Mouse (Mus musculus): ENCODE measurements around the gene Abl1. TPM values are rescaled to one million over a fixed set of nuclear protein-coding genes. Genes with fewer than 3 reads are reported as not detected.

The Abl1 gene
- total and polyA plus RNA-seq, 3 experiments: 9.8 to 22.4 (median 15.2) TPM

GRCm38 (mm10) chr2:31788227-31788626 is 100.1 kb downstream of the Abl1 start:
- in situ Hi-C loops (cut with MboI; ENCODE audit: low pct_ligation_motif_present, low pct_unique_long_range_greater_than_20kb, low sequenced_read_pairs): loop anchor here (5.0 to 25.0 kb wide), 3 partner anchors 63 to 301 kb away; partner anchors contain the start of gene Abl1
- dilution Hi-C loops (cut with MboI; ENCODE audit: extremely low pct_ligation_motif_present, extremely low pct_unique_long_range_greater_than_20kb, low sequenced_read_pairs): no loop called here

GRCm38 (mm10) chr2:31789215-31789614 is 101.0 kb downstream of the Abl1 start:
- no peaks in the 10 kb centered on the region for H3K27me3 ChIP-seq (replicated peaks)
- dilution Hi-C loops (cut with MboI; ENCODE audit: extremely low pct_ligation_motif_present, extremely low pct_unique_long_range_greater_than_20kb, low sequenced_read_pairs) (no loop called here), in situ Hi-C loops (cut with MboI; ENCODE audit: low pct_ligation_motif_present, low pct_unique_long_range_greater_than_20kb, low sequenced_read_pairs) (loop anchor here (5.0 to 25.0 kb wide), 3 partner anchors 64 to 302 kb away; partner anchors contain the start of gene Abl1)
- no peaks in the 10 kb centered on the region for H3K79me2 ChIP-seq (replicated peaks; ENCODE audit: control insufficient read depth, extremely low read depth, insufficient read depth, poor library complexity, severe bottlenecking)
- H3K4me3 ChIP-seq (replicated peaks in 1 of 3; ENCODE audit: low read depth in 2 of 3, low read length in 2 of 3, poor library complexity in 1 of 3): no peak overlapping the region
- no peaks in the 10 kb centered on the region for H3K9me3 ChIP-seq (replicated peaks; ENCODE audit: low read length)
- H3K27ac ChIP-seq (ENCODE audit: insufficient read depth, low read depth): no peak overlapping the region
- H3K4me2 ChIP-seq (ENCODE audit: insufficient read depth, low read depth, poor library complexity, severe bottlenecking): no peak overlapping the region
- peaks cover 41 to 91% of the 10 kb centered on the region in 2 experiments for H3K36me3 ChIP-seq (replicated peaks in 1 of 2; ENCODE audit: control insufficient read depth in 1 of 2, insufficient read depth in 1 of 2, low read length in 1 of 2)
- peaks cover 0 to 10% of the 10 kb centered on the region in 2 experiments; a peak in 2 of 4 replicates for H3K4me1 ChIP-seq (ENCODE audit: control insufficient read depth in 1 of 2, insufficient read depth in 2 of 2)
- H3K9ac ChIP-seq (ENCODE audit: insufficient read depth, low read depth): no peak overlapping the region
- TF ChIP-seq POLR2AphosphoS2 (IDR thresholded peaks at IDR 0.05; ENCODE audit: low read depth, low read length) (no peak), CHD1 (IDR thresholded peaks at IDR 0.05; ENCODE audit: low read depth, low read length) (no peak), MAZ (IDR thresholded peaks at IDR 0.05; ENCODE audit: low read depth, low read length) (no peak), SMC3 (IDR thresholded peaks at IDR 0.05; ENCODE audit: low read depth, low read length) (no peak), PAX5 (IDR thresholded peaks at IDR 0.05; ENCODE audit: low read length) (no peak), RCOR1 (conservative IDR thresholded peaks at IDR 0.05; ENCODE audit: low read depth, low read length) (no peak), ELF1 (IDR thresholded peaks at IDR 0.05; ENCODE audit: low read depth, low read length) (no peak), EP300 (IDR thresholded peaks at IDR 0.05; ENCODE audit: low read length) (no peak), MEF2A (IDR thresholded peaks at IDR 0.05; ENCODE audit: borderline replicate concordance, low read depth, low read length) (no peak), USF2 (conservative IDR thresholded peaks at IDR 0.05; ENCODE audit: low read depth, low read length) (no peak), TBP (conservative IDR thresholded peaks at IDR 0.05; ENCODE audit: low read depth, low read length) (no peak), NELFE (IDR thresholded peaks at IDR 0.05; ENCODE audit: low read depth, low read length) (no peak), E2F4 (IDR thresholded peaks at IDR 0.05; ENCODE audit: insufficient replicate concordance, low read depth, low read length) (no peak)
- no peak for DNase-seq (ENCODE audit: extremely low read depth)

More at GRCm38 (mm10) chr2:31788227-31788626, 100.1 kb downstream of the Abl1 start:
- Histone ChIP-seq H3K9ac (ENCODE audit: insufficient read depth, low read depth) (no peak overlapping the region), H3K9me3 (replicated peaks; ENCODE audit: low read length) (no peaks in the 10 kb centered on the region), H3K4me3 (replicated peaks in 1 of 3; ENCODE audit: low read depth in 2 of 3, low read length in 2 of 3, poor library complexity in 1 of 3) (no peak overlapping the region), H3K4me1 (ENCODE audit: control insufficient read depth in 1 of 2, insufficient read depth in 2 of 2) (peaks cover 0 to 10% of the 10 kb centered on the region in 2 experiments; a peak in 2 of 4 replicates), H3K27me3 (replicated peaks) (no peaks in the 10 kb centered on the region), H3K27ac (ENCODE audit: insufficient read depth, low read depth) (no peak overlapping the region), H3K4me2 (ENCODE audit: insufficient read depth, low read depth, poor library complexity, severe bottlenecking) (no peak overlapping the region), H3K36me3 (replicated peaks in 1 of 2; ENCODE audit: control insufficient read depth in 1 of 2, insufficient read depth in 1 of 2, low read length in 1 of 2) (peaks cover 40 to 91% of the 10 kb centered on the region in 2 experiments), H3K79me2 (replicated peaks; ENCODE audit: control insufficient read depth, extremely low read depth, insufficient read depth, poor library complexity, severe bottlenecking) (no peaks in the 10 kb centered on the region)
- DNase-seq (ENCODE audit: extremely low read depth): no peak
- TF ChIP-seq CTCF (conservative IDR thresholded peaks at IDR 0.05 in 1 of 2, IDR thresholded peaks at IDR 0.05 in 1 of 2; ENCODE audit: low read depth in 2 of 2, low read length in 2 of 2) (peak in 1 of 2 experiments; percentile 38; a peak in 2 of 4 replicates), MAZ (IDR thresholded peaks at IDR 0.05; ENCODE audit: low read depth, low read length) (no peak), ELF1 (IDR thresholded peaks at IDR 0.05; ENCODE audit: low read depth, low read length) (no peak), NRF1 (IDR thresholded peaks at IDR 0.05; ENCODE audit: low read depth, low read length) (no peak), GABPA (IDR thresholded peaks at IDR 0.05; ENCODE audit: insufficient replicate concordance, low read depth, low read length) (no peak), EP300 (IDR thresholded peaks at IDR 0.05; ENCODE audit: low read length) (no peak), MXI1 (IDR thresholded peaks at IDR 0.05; ENCODE audit: low read depth, low read length) (no peak), ZNF384 (IDR thresholded peaks at IDR 0.05; ENCODE audit: low read depth, low read length) (no peak), UBTF (IDR thresholded peaks at IDR 0.05; ENCODE audit: low read depth, low read length) (no peak), RAD21 (IDR thresholded peaks at IDR 0.05; ENCODE audit: low read depth, low read length) (peak; percentile 17), TBP (conservative IDR thresholded peaks at IDR 0.05; ENCODE audit: low read depth, low read length) (no peak)

Data from CH12.LX (cell line).